Mouse (Mus musculus): ENCODE data around the gene E130208F15Rik. TPM values are rescaled to one million over a fixed set of nuclear protein-coding genes. Genes with fewer than 3 reads are reported as not detected.

The E130208F15Rik gene
- 4.5 to 5.6 TPM (median 5.1 TPM) in 4 replicates for total RNA-seq (2023)

DNA sequence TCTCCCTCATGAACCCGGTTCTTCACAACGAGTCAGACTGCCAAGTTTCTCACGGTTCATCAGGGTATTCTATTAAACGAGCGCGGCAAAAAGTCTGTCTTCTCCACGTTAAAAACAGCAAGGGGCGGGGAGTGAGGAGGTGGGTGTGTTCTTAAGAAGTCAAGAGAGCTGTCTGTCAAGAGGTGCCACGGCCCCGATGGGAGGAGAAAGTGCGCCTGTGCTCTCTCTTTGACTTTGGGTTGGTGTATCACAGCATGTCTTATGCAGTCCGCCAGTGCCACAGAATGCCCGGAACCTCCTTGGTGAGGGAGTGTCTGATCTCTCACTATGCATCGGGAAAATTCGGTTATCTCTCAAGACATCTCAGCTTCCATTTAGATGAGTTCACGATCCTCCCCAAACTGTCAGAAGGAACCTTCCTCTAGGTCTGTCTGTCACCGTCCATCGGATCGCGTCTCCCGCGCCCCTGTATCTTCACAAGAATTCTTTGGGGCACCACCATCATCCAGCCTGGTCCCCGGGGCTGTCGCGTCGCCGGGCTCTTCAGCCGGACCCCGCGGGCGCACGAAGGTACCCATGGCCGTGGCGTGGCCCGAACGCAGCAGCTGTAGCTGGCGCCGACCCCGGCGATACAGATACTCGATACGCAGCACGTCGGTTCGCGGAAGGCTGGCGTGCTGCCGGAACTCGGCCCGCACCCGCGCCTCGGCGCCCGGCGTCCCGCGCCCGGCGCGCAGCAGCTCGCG, at the start of gene E130208F15Rik:
TSS of gene E130208F15Rik (plus strand) at position 202 of the 746 bp plus-strand sequence.

DNA sequence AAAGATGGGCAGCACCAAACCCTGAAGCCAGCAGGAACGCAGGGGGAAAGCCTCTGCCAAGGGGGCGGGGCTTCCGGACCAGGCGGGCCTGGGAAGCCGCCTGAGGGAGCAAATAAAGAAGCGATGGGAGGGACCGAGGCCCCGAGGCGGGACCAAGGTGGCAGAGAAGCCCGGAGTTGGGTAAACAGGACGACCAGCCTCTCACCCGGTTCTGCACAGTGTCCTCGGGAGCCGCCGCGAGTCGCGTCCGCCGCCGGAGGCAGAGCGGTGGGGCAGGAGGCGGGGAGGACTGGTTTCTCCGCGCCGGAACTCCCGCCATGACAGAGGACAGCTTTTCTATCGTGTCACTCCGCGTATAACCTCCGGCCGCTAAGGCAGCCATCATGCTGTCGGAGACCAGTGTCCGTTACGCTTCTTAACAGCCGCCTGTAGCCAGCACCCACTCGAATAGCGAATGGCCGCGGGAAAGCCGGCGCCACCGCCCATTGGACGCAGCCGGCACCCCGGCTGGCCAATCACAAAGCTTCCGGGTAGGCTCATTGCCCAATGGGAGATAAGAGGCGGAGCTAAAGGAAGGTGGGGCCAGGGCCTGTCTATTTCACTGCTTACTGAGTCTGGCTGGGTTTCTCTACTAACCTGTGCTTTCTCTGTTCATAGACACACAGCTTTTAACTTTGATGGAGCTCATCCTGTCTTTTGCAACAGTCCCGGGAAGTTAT, 41.4 kb upstream of the E130208F15Rik start, which contains the start of the genes Thap8 and Wdr62:
TSS of gene Thap8 (plus strand) at position 144 of the 719 bp plus-strand sequence.
TSS of gene Wdr62 (minus strand) at position 469 of the 719 bp plus-strand sequence.

DNA sequence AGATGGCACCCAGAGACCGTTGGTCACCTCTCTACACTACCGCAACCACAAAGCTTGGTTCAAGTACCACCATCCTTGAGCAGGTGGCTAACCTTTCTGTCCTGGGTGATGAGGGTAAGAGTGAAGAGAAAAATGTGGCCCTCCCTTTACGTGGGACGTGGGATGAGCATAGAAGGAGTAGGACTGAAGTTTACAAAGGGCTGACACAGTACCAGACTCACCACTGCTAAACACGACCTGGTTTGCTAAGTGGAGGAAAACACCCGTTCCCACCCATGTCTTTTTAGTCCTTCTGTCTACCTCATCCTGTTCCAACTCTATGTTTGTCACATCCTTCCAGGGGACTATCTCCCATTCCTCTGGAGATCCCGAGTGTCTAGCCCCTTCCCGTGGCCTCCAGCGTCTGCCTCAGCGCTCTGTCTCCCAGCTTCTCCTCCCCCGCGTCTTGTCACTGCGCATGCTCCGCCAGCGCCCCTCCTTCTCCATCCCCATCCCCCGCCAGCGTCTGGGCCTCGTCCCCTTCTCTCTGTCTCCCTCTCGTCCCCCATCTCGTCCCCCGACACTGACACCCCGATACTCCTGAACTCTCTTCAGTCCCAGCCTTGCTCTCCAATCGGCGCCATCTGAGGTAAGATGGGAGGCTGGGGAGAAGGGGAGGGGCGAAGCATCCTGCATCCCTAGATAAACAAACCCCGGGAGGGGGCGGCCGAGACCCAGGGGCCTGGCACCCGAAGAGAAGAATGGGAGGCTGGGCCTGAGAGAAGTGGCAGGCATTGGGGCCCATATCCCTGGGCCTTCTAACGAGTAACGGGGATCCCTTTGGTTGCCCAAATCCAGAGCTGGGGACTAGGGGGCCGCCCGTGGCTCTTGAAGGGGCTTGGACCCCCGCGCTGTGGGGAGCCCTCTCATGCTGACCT, 30.1 kb upstream of the E130208F15Rik start, which contains the start of gene Clip3:
TSS of gene Clip3 (plus strand) at position 514 of the 917 bp plus-strand sequence.

DNA sequence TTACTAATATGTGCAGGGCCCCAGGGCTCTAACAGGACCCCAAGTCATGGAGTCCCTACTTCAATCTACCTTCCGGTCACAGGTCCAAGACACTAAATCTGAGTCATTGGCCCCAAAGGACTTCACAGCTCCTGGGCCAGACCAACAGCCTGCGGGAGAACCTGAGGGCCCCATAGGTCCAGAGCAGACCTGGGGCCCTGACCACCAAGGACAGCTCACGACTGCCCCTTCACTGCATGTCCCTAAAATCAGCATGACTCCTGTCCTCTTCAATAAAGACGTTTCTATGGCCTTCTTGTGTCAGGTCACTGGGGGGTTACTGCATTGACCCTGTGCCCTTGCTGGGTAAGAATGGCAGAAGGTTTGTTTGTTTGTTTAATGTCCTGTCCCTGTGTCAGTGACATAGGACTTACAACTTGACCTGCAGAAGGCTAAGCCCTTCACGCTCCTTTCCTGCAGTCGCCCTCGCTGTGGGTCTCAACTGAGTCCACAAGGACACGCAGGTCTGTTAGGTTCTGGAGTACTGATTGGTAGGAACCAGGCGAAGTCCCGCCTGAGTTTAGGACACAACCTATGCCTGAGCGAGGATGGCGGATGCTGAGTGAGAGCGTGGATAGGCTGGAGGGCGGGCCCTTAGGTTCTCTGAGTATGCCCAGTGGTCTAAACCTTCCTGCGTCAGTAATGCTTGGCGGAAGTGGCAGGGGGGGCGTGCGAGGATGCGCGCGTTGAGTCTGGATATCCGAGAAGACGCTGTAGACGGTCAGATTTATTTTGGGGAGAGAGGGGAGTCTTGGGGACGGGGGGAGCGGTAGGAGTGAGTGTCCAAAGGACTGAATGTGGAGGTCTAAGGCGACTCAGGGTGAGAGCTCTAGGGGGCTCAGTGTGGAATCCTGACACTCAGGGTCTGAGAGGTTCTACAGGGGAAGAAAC, 13.2 kb upstream of the E130208F15Rik start, which contains the start of gene Alkbh6:
TSS of gene Alkbh6 (plus strand) at position 642 of the 930 bp plus-strand sequence.

DNA sequence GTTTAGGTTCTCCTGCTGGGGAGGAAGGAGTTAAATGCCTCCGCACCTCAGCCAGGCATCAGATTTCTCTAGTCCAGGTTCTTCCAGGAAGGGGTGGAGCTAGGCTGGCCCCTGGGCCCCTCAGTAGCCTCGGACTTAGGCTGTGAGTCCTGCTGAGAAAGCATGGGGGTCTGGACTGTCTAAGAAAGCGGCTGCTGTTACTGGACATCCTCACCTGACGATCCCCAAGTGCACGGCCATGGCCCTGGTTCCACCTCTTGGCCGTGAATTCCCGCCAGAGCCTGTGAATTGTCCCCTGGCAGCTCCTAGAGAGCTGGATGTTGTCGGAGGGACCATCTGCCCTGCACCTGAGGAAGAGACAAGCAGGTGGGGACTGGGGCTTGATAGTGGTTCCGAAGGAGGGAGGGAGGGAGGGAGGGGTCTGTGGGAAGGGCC, 6.8 kb upstream of the E130208F15Rik start, which contains the start of gene Syne4:
TSS of gene Syne4 (plus strand) at position 87 of the 435 bp plus-strand sequence.

DNA sequence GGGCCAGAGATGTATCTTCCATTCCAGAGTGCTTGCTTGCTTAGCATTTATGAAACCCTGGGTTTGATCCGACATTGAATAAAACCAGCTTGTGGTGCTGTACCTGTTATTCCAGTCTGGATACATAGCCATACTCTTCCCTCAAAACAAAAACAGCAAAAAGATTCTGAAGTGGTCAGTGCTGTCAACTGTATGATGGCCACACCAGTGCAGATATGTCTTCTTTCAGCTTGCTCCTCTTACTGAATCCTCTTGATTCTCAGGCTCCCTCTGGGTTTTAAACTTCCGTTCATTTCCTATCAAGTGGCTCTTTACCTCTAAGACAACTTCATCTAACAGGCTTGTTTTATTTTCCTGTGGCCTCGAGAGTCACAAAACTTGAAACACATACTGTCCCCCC, 2.3 kb downstream of the E130208F15Rik start, which contains the start of gene Sdhaf1:
TSS of gene Sdhaf1 (minus strand) at position 101 of the 400 bp plus-strand sequence.

DNA sequence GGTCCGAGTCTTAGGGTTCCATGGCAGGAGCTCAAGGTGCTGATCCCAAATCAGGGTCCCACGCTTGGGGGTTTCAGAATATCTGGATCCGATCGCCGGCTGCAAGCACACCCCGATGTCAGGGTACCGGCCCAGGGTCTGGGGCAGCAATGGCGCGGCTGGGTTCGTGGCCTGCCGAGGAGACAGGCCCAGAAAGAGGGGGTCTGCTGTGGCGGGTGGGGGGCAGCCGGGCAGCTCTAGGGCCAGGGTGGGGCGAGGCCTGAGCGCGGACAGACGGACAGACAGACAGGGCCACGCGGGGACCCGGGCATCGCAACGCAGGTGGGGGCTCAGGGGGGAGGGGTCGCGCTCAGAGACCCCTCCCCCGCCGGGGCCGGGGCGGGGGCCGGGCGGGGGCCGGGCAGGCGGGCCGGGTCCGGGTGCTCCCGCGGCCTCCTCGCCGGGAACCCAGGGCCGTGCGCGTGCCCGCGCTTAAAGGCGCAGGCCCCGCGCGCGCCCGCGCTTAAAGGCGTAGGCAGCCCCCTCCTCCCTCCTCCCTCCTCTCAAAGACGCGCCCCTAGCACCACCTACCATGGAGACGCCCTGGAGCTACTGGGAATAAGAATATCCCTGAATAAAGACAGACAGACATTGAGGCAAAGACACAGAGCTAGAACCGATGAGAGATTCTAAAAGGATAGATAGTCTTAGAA, 41.3 kb downstream of the E130208F15Rik start, which contains the start of gene Lrfn3:
TSS of gene Lrfn3 (minus strand) at position 121 of the 692 bp plus-strand sequence.

Other genes with a start within 250 kb of the E130208F15Rik start
- 2.3 to 4.9 TPM (median 4.0 TPM) in 4 replicates for gene Zfp82, start 248.8 kb upstream of the E130208F15Rik start, total RNA-seq (2023)
- 1.4 TPM in 1 of 4 replicates, not detected in the others for gene Gm26920, start 231.3 kb upstream of the E130208F15Rik start, total RNA-seq (2023)
- gene Zfp566, start 231.2 kb upstream of the E130208F15Rik start, total RNA-seq (2023): 3.4 to 7.1 TPM (median 5.3 TPM) in 4 replicates
- gene Zfp260, start 227.0 kb upstream of the E130208F15Rik start, total RNA-seq (2023): 21.4 to 32.3 TPM (median 22.1 TPM) in 4 replicates
- 11.9 to 15.5 TPM (median 15.2 TPM) in 4 replicates for gene Zfp382, start 199.8 kb upstream of the E130208F15Rik start, total RNA-seq (2023)
- gene Zfp146, start 152.0 kb upstream of the E130208F15Rik start, total RNA-seq (2023): 43.1 to 54.7 TPM (median 48.2 TPM) in 4 replicates
- not detected in 4 replicates for gene Cox7a1, start 137.6 kb upstream of the E130208F15Rik start, total RNA-seq (2023)
- 170 to 185 TPM (median 179 TPM) in 4 replicates for gene Capns1, start 122.9 kb upstream of the E130208F15Rik start, total RNA-seq (2023)
- 34.3 to 44.9 TPM (median 41.8 TPM) in 4 replicates for gene Polr2i, start 89.8 kb upstream of the E130208F15Rik start, total RNA-seq (2023)
- 30.0 to 41.9 TPM (median 35.3 TPM) in 4 replicates for gene Tbcb, start 89.5 kb upstream of the E130208F15Rik start, total RNA-seq (2023)
- gene Ovol3, start 86.0 kb upstream of the E130208F15Rik start, total RNA-seq (2023): not detected in 4 replicates
- gene Thap8, start 41.6 kb upstream of the E130208F15Rik start, total RNA-seq (2023): 1.2 to 2.7 TPM (median 1.7 TPM) in 4 replicates
- gene Wdr62, start 41.3 kb upstream of the E130208F15Rik start, total RNA-seq (2023): 6.4 to 9.9 TPM (median 8.2 TPM) in 4 replicates
- 1.2 TPM in 1 of 4 replicates, not detected in the others for gene Clip3, start 30.0 kb upstream of the E130208F15Rik start, total RNA-seq (2023)
- 67.8 to 84.6 TPM (median 78.6 TPM) in 4 replicates for gene Alkbh6, start 13.0 kb upstream of the E130208F15Rik start, total RNA-seq (2023)
- gene Syne4, start 6.9 kb upstream of the E130208F15Rik start, total RNA-seq (2023): 3.5 to 6.6 TPM (median 5.7 TPM) in 4 replicates
- gene Sdhaf1, start 2.2 kb downstream of the E130208F15Rik start, total RNA-seq (2023): 17.4 to 20.4 TPM (median 17.5 TPM) in 4 replicates
- gene Lrfn3, start 41.0 kb downstream of the E130208F15Rik start, total RNA-seq (2023): not detected in 4 replicates
- 63.3 to 80.1 TPM (median 74.7 TPM) in 4 replicates for gene Tyrobp, start 92.0 kb downstream of the E130208F15Rik start, total RNA-seq (2023)
- gene Hcst, start 98.1 kb downstream of the E130208F15Rik start, total RNA-seq (2023): 34.8 to 42.0 TPM (median 39.2 TPM) in 4 replicates
- gene Nfkbid, start 100.0 kb downstream of the E130208F15Rik start, total RNA-seq (2023): 332 to 428 TPM (median 371 TPM) in 4 replicates
- gene Aplp1, start 123.8 kb downstream of the E130208F15Rik start, total RNA-seq (2023): 0.22 TPM in 1 of 4 replicates, not detected in the others
- gene Kirrel2, start 135.9 kb downstream of the E130208F15Rik start, total RNA-seq (2023): not detected in 4 replicates
- not detected in 4 replicates for gene Nphs1, start 136.6 kb downstream of the E130208F15Rik start, total RNA-seq (2023)
- not detected in 4 replicates for gene Prodh2, start 171.9 kb downstream of the E130208F15Rik start, total RNA-seq (2023)
- 14.2 to 18.7 TPM (median 16.3 TPM) in 4 replicates for gene Arhgap33, start 213.3 kb downstream of the E130208F15Rik start, total RNA-seq (2023)
- gene Hspb6, start 230.4 kb downstream of the E130208F15Rik start, total RNA-seq (2023): 2.2 to 3.1 TPM (median 2.7 TPM) in 4 replicates
- 10.2 to 18.1 TPM (median 13.6 TPM) in 4 replicates for gene Proser3, start 230.6 kb downstream of the E130208F15Rik start, total RNA-seq (2023)
- 38.9 to 50.0 TPM (median 41.5 TPM) in 4 replicates for gene Lin37, start 238.1 kb downstream of the E130208F15Rik start, total RNA-seq (2023)
- 106 to 140 TPM (median 111 TPM) in 4 replicates for gene U2af1l4, start 241.6 kb downstream of the E130208F15Rik start, total RNA-seq (2023)
- 9.2 to 12.8 TPM (median 11.8 TPM) in 4 replicates for gene Gm49396, start 241.6 kb downstream of the E130208F15Rik start, total RNA-seq (2023)
- 135 to 152 TPM (median 138 TPM) in 4 replicates for gene Psenen, start 241.9 kb downstream of the E130208F15Rik start, total RNA-seq (2023)
- gene Igflr1, start 243.7 kb downstream of the E130208F15Rik start, total RNA-seq (2023): 5.6 to 11.7 TPM (median 8.2 TPM) in 4 replicates

Measured in B cell, adult 62 days (primary cell).